Mouse (Mus musculus) kidney, adult 2 months (tissue): Measurements from ENCODE around the gene Akap2. TPM values are rescaled to one million over a fixed set of nuclear protein-coding genes. Genes with fewer than 3 reads are reported as not detected.

ENCODE experiments used
- DNase-seq: peaks from one replicate; pipeline ENCODE4 v3.0.0; 2021
- H3K27ac ChIP-seq: fragments of 200-500 bp; 2 replicates; pipeline ENCODE4 v1.5.1; 2012; ENCODE audit warnings: low read depth, low read length, control low read depth, inconsistent platforms; ENCODE audit not compliant: insufficient read depth
- H3K27me3 ChIP-seq: fragments of 200-500 bp; replicated peaks from 2 replicates; pipeline ENCODE4 v1.6.1; 2012; ENCODE audit warnings: mild to moderate bottlenecking, moderate library complexity, low read length, inconsistent platforms; ENCODE audit not compliant: control insufficient read depth, insufficient read depth
- H3K36me3 ChIP-seq: fragments of 200-500 bp; 2 replicates; pipeline ENCODE4 v1.6.1; 2012; ENCODE audit warnings: mild to moderate bottlenecking, moderate library complexity, low read length, inconsistent platforms; ENCODE audit not compliant: control insufficient read depth, insufficient read depth
- H3K4me1 ChIP-seq: fragments of 200-500 bp; 2 replicates; pipeline ENCODE4 v1.6.1; 2011; ENCODE audit warnings: low read length; ENCODE audit not compliant: control insufficient read depth, insufficient read depth
- H3K4me3 ChIP-seq: fragments of 200-500 bp; 2 replicates; pipeline ENCODE4 v1.5.1; 2011; ENCODE audit warnings: mild to moderate bottlenecking, low read depth, low read length, control low read depth; ENCODE audit not compliant: insufficient read depth
- CTCF ChIP-seq: fragments of 200-500 bp; conservative IDR thresholded peaks from 2 replicates; pipeline ENCODE4 v1.5.1; 2011; ENCODE audit warnings: low read depth, mild to moderate bottlenecking, control low read depth, low read length, moderate library complexity, mixed read lengths; ENCODE audit not compliant: insufficient read depth, insufficient read length
- POLR2A ChIP-seq: fragments of 200-500 bp; IDR thresholded peaks from one replicate; pipeline ENCODE4 v1.6.1; 2011; ENCODE audit warnings: low read depth, low read length, control low read depth
- WGBS: fragments of 180-500 bp; shearing (Covaris S2); methylation state at CpG from one replicate; pipeline ENCODE4 v1.1.7; 2018; 5-methylcytosine and 5-hydroxymethylcytosine counted together
- polyA plus RNA-seq: library from polyadenylated mRNA; depleted of rRNA; stranded (reverse); fragments of >200 nt; gene quantifications from 2 replicates; pipeline ENCODE4 v1.2.3, GENCODE M21; 2012

The Akap2 gene
- polyA plus RNA-seq, 1 experiment: 126 TPM

- TF ChIP-seq CTCF (no peak), POLR2A (no peak)
- DNase-seq: peak; percentile 43
- Histone ChIP-seq H3K27me3 (no peaks in the 10 kb centered on the region), H3K4me1 (peaks cover 18% of the 10 kb centered on the region), H3K27ac (no peak overlapping the region), H3K36me3 (peaks cover 8% of the 10 kb centered on the region; the same call in 1 of the 2 replicates), H3K4me3 (no peak overlapping the region)
- WGBS: 70% methylated on average over 18 of the region's 18 CpGs
These were observed 138.0 kb downstream of the Akap2 start for GRCm38 (mm10) chr4:57855281-57855941.

- Histone ChIP-seq H3K27ac (no peak overlapping the region), H3K36me3 (peaks cover 8% of the 10 kb centered on the region; the same call in 1 of the 2 replicates), H3K27me3 (no peaks in the 10 kb centered on the region), H3K4me1 (peaks cover 26% of the 10 kb centered on the region), H3K4me3 (no peak overlapping the region)
- WGBS: 73% methylated on average over 10 of the region's 10 CpGs
- DNase-seq: peak; percentile 76
- TF ChIP-seq POLR2A: no peak
- no peak for TF ChIP-seq CTCF
These were observed 139.2 kb downstream of the Akap2 start for GRCm38 (mm10) chr4:57856673-57857072.

- peak; percentile 31 for TF ChIP-seq CTCF
- TF ChIP-seq POLR2A: no peak
- 34% methylated on average over 6 of the region's 6 CpGs for WGBS
- H3K27ac ChIP-seq: peak overlapping the region; percentile 49
These were observed 142.8 kb downstream of the Akap2 start for GRCm38 (mm10) chr4:57860204-57860611.

GRCm38 (mm10) chr4:57861166-57861565 is 143.7 kb downstream of the Akap2 start:
- no peak for TF ChIP-seq CTCF
- no peak for TF ChIP-seq POLR2A
- DNase-seq: peak; percentile 78
- Histone ChIP-seq H3K27me3 (no peaks in the 10 kb centered on the region), H3K4me1 (peaks cover 35% of the 10 kb centered on the region), H3K36me3 (peaks cover 4% of the 10 kb centered on the region; the same call in 1 of the 2 replicates), H3K27ac (no peak overlapping the region), H3K4me3 (no peak overlapping the region)
- WGBS: 28% methylated on average over 6 of the region's 6 CpGs

More at GRCm38 (mm10) chr4:57860204-57860611, 142.8 kb downstream of the Akap2 start:
- H3K27me3 ChIP-seq: no peaks in the 10 kb centered on the region
- peaks cover 8% of the 10 kb centered on the region; the same call in 1 of the 2 replicates for H3K36me3 ChIP-seq
- peaks cover 35% of the 10 kb centered on the region for H3K4me1 ChIP-seq
- no peak overlapping the region for H3K4me3 ChIP-seq
- peak; percentile 78 for DNase-seq

DNA sequence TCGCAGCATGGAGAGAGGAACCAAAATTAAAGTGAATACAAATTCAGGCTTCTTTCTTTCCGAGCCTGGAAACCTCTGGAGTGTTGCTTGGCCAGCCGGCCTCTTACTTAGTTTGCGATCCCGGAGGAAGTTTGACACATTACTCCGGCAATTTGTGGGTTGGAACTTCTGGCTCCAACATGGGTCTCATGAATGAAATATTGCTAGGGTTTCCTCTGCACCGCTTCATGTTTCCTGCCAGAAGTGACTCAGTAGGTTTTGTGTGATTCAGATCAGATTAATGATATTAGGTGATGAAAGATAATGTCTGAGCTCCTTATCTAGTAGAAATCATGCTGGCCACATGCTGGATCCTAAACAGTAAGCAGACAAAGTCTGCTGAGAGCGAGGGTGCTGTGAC is 144.4 kb downstream of the Akap2 start:
- H3K27ac ChIP-seq: peak overlapping the region; percentile 62
- DNase-seq: peak; percentile 73

GRCm38 (mm10) chr4:57862269-57862986 is 145.0 kb downstream of the Akap2 start:
- peak overlapping the region; percentile 62 for H3K27ac ChIP-seq

More for the DNA sequence above, 144.4 kb downstream of the Akap2 start:
- Histone ChIP-seq H3K27me3 (no peaks in the 10 kb centered on the region), H3K4me3 (no peak overlapping the region), H3K36me3 (peaks cover 4% of the 10 kb centered on the region; the same call in 1 of the 2 replicates), H3K4me1 (peaks cover 34% of the 10 kb centered on the region)
- TF ChIP-seq CTCF (no peak), POLR2A (no peak)
- 40% methylated on average over 8 of the region's 8 CpGs for WGBS

GRCm38 (mm10) chr4:57866088-57866487 is 148.6 kb downstream of the Akap2 start:
- TF ChIP-seq CTCF (no peak), POLR2A (no peak)
- Histone ChIP-seq H3K4me1 (peaks cover 19% of the 10 kb centered on the region), H3K4me3 (no peak overlapping the region), H3K36me3 (no peaks in the 10 kb centered on the region; the same call in 1 of the 2 replicates), H3K27me3 (no peaks in the 10 kb centered on the region), H3K27ac (peak overlapping the region; percentile 53; the same call in 1 of the 2 replicates)
- 12% methylated on average over 2 of the region's 2 CpGs for WGBS
- DNase-seq: peak; percentile 78

More at GRCm38 (mm10) chr4:57862269-57862986, 145.0 kb downstream of the Akap2 start:
- Histone ChIP-seq H3K36me3 (peaks cover 3% of the 10 kb centered on the region; the same call in 1 of the 2 replicates), H3K4me3 (no peak overlapping the region), H3K4me1 (peaks cover 32% of the 10 kb centered on the region), H3K27me3 (no peaks in the 10 kb centered on the region)
- TF ChIP-seq POLR2A: no peak
- no peak for TF ChIP-seq CTCF
- DNase-seq: no peak
- 52% methylated on average over 9 of the region's 9 CpGs for WGBS
